Mouse (Mus musculus) kidney, embryonic 14.5 days (tissue): ENCODE measurements around the gene Ambra1. TPM values are rescaled to one million over a fixed set of nuclear protein-coding genes. Genes with fewer than 3 reads are reported as not detected.

Experiments
- ATAC-seq: fragments of 200-750 bp; cut with Nextera tagmentation; 2 replicates; pipeline ENCODE4 v1.8.0; 2017; ENCODE audit warnings: moderate number of reproducible peaks, mild to moderate bottlenecking, moderate TSS enrichment, moderate library complexity; ENCODE audit not compliant: low FRiP score, low TSS enrichment
- H3K27ac ChIP-seq: fragments of 300-500 bp; sonication (generic); 2 replicates; pipeline ENCODE4 v1.5.1; 2014; ENCODE audit warnings: low read depth, mild to moderate bottlenecking, low read length, moderate library complexity, mixed read lengths
- H3K27me3 ChIP-seq: fragments of 300-500 bp; sonication (generic); 2 replicates; pipeline ENCODE4 v1.6.1; 2014; ENCODE audit warnings: mild to moderate bottlenecking, low read length; ENCODE audit not compliant: control insufficient read depth, insufficient read depth
- H3K36me3 ChIP-seq: fragments of 300-500 bp; sonication (generic); 2 replicates; pipeline ENCODE4 v1.6.1; 2014; ENCODE audit warnings: low read length, mixed read lengths; ENCODE audit not compliant: control insufficient read depth, insufficient read depth
- H3K4me1 ChIP-seq: fragments of 300-500 bp; sonication (generic); 2 replicates; pipeline ENCODE4 v1.6.1; 2014; ENCODE audit warnings: low read length, mixed read lengths; ENCODE audit not compliant: control insufficient read depth, insufficient read depth
- H3K4me2 ChIP-seq: fragments of 300-500 bp; sonication (generic); replicated peaks from 2 replicates; pipeline ENCODE4 v1.6.1; 2014; ENCODE audit warnings: low read depth, mild to moderate bottlenecking, low read length
- H3K4me3 ChIP-seq: fragments of 300-500 bp; sonication (generic); 2 replicates; pipeline ENCODE4 v1.5.1; 2014; ENCODE audit warnings: mild to moderate bottlenecking, low read length
- H3K9ac ChIP-seq: fragments of 300-500 bp; sonication (generic); 2 replicates; pipeline ENCODE4 v1.6.1; 2014; ENCODE audit warnings: low read depth, mild to moderate bottlenecking, low read length, moderate library complexity
- H3K9me3 ChIP-seq: fragments of 300-500 bp; sonication (generic); 2 replicates; pipeline ENCODE4 v1.6.1; 2016; ENCODE audit warnings: low read length; ENCODE audit not compliant: control insufficient read depth
- WGBS: fragments of 180-500 bp; shearing (Covaris S2); extraction: QIAGEN DNeasy Blood & Tissue Kit; methylation state at CpG from one replicate; pipeline ENCODE4 v1.1.7; 2014; 5-methylcytosine and 5-hydroxymethylcytosine counted together
- polyA plus RNA-seq: library from polyadenylated mRNA; unstranded; fragments of >200 nt; fragmentation: Nextera tagmentation; extraction: Ambion mirVana; gene quantifications from 2 replicates; pipeline ENCODE4 v1.2.1, GENCODE M21; 2014

Ambra1 gene
- polyA plus RNA-seq = 13.3 and 20.3 TPM in 2 replicates

GRCm38 (mm10) chr2:91729971-91730821 lies at the start of gene Ambra1:
Ambra1 (plus strand) TSS chr2:91730134.
- Histone ChIP-seq H3K9me3 (no peaks in the 10 kb centered on the region), H3K4me1 (no peaks in the 10 kb centered on the region), H3K27ac (peak within 1 kb of the TSS; percentile 89), H3K27me3 (no peaks in the 10 kb centered on the region), H3K4me3 (peak within 1 kb of the TSS; percentile 98), H3K36me3 (no peaks in the 10 kb centered on the region), H3K9ac (peak within 1 kb of the TSS; percentile 94), H3K4me2 (peak within 1 kb of the TSS; percentile 62)
- peak; percentile 90 for ATAC-seq
- under 1% methylated on average over 65 of the region's 68 CpGs for WGBS

GRCm38 (mm10) chr2:91682850-91683249 lies 47.1 kb upstream of the Ambra1 start:
- Histone ChIP-seq H3K27ac (no peak overlapping the region), H3K4me2 (no peak overlapping the region), H3K36me3 (peaks cover 47% of the 10 kb centered on the region), H3K4me3 (no peak overlapping the region), H3K4me1 (no peaks in the 10 kb centered on the region), H3K9me3 (no peaks in the 10 kb centered on the region), H3K9ac (no peak overlapping the region), H3K27me3 (no peaks in the 10 kb centered on the region)
- no peak for ATAC-seq
- WGBS = 33% methylated on average over 4 of the region's 4 CpGs

- no peaks in the 10 kb centered on the region for H3K9me3 ChIP-seq
- peaks cover 51% of the 10 kb centered on the region for H3K36me3 ChIP-seq
- no peak overlapping the region for H3K4me2 ChIP-seq
- 80% methylated on average over 8 of the region's 8 CpGs for WGBS
- no peak overlapping the region for H3K4me3 ChIP-seq
- no peaks in the 10 kb centered on the region for H3K27me3 ChIP-seq
- no peak overlapping the region for H3K27ac ChIP-seq
- no peak overlapping the region for H3K9ac ChIP-seq
- H3K4me1 ChIP-seq = no peaks in the 10 kb centered on the region
- no peak for ATAC-seq
Observed at GRCm38 (mm10) chr2:91683919-91684318, 46.0 kb upstream of the Ambra1 start.

- peaks cover 34% of the 10 kb centered on the region for H3K36me3 ChIP-seq
- H3K9me3 ChIP-seq = no peaks in the 10 kb centered on the region
- WGBS = 89% methylated on average over 7 of the region's 7 CpGs
- no peak overlapping the region for H3K4me2 ChIP-seq
- no peak overlapping the region for H3K9ac ChIP-seq
- no peak overlapping the region for H3K27ac ChIP-seq
- no peaks in the 10 kb centered on the region for H3K27me3 ChIP-seq
- ATAC-seq = no peak
- no peaks in the 10 kb centered on the region for H3K4me1 ChIP-seq
- H3K4me3 ChIP-seq = no peak overlapping the region
Observed at GRCm38 (mm10) chr2:91689452-91689851, 40.5 kb upstream of the Ambra1 start.

GRCm38 (mm10) chr2:91695436-91696224 lies 34.3 kb upstream of the Ambra1 start:
- no peak for ATAC-seq
- WGBS = 87% methylated on average over 10 of the region's 10 CpGs
- H3K27ac ChIP-seq = no peak overlapping the region
- H3K9me3 ChIP-seq = no peaks in the 10 kb centered on the region
- no peak overlapping the region for H3K4me2 ChIP-seq
- no peaks in the 10 kb centered on the region for H3K27me3 ChIP-seq
- no peak overlapping the region for H3K9ac ChIP-seq
- H3K4me1 ChIP-seq = no peaks in the 10 kb centered on the region
- H3K36me3 ChIP-seq = peaks cover 16% of the 10 kb centered on the region
- H3K4me3 ChIP-seq = no peak overlapping the region

GRCm38 (mm10) chr2:91696225-91696590 lies 33.7 kb upstream of the Ambra1 start:
- no peaks in the 10 kb centered on the region for H3K9me3 ChIP-seq
- no peak overlapping the region for H3K27ac ChIP-seq
- no peak overlapping the region for H3K4me2 ChIP-seq
- H3K4me1 ChIP-seq = no peaks in the 10 kb centered on the region
- H3K4me3 ChIP-seq = no peak overlapping the region
- H3K36me3 ChIP-seq = peaks cover 13% of the 10 kb centered on the region; the same call in 1 of the 2 replicates
- H3K27me3 ChIP-seq = no peaks in the 10 kb centered on the region
- ATAC-seq = no peak
- WGBS = 90% methylated on average over 1 of the region's 1 CpGs
- no peak overlapping the region for H3K9ac ChIP-seq

GRCm38 (mm10) chr2:91699225-91699624 lies 30.7 kb upstream of the Ambra1 start:
- no peak for ATAC-seq
- Histone ChIP-seq H3K36me3 (peaks cover 8% of the 10 kb centered on the region; the same call in 1 of the 2 replicates), H3K27me3 (no peaks in the 10 kb centered on the region), H3K9ac (no peak overlapping the region), H3K4me1 (no peaks in the 10 kb centered on the region), H3K4me2 (no peak overlapping the region), H3K27ac (no peak overlapping the region), H3K4me3 (no peak overlapping the region), H3K9me3 (no peaks in the 10 kb centered on the region)
- 70% methylated on average over 1 of the region's 1 CpGs for WGBS

- H3K27ac ChIP-seq = no peak overlapping the region
- H3K27me3 ChIP-seq = no peaks in the 10 kb centered on the region
- no peak for ATAC-seq
- no peaks in the 10 kb centered on the region for H3K4me1 ChIP-seq
- H3K36me3 ChIP-seq = no peaks in the 10 kb centered on the region
- H3K9me3 ChIP-seq = no peaks in the 10 kb centered on the region
- H3K4me2 ChIP-seq = no peak overlapping the region
- H3K4me3 ChIP-seq = no peak overlapping the region
- H3K9ac ChIP-seq = no peak overlapping the region
- WGBS = 91% methylated on average over 2 of the region's 2 CpGs
Observed at GRCm38 (mm10) chr2:91701366-91701765, 28.6 kb upstream of the Ambra1 start.

- 86% methylated on average over 6 of the region's 6 CpGs for WGBS
Observed at GRCm38 (mm10) chr2:91705736-91706135, 24.2 kb upstream of the Ambra1 start.

More at GRCm38 (mm10) chr2:91705736-91706135, 24.2 kb upstream of the Ambra1 start:
- H3K9me3 ChIP-seq = no peaks in the 10 kb centered on the region
- no peak overlapping the region for H3K4me2 ChIP-seq
- no peaks in the 10 kb centered on the region for H3K36me3 ChIP-seq
- no peak overlapping the region for H3K4me3 ChIP-seq
- no peak overlapping the region for H3K27ac ChIP-seq
- H3K27me3 ChIP-seq = no peaks in the 10 kb centered on the region
- H3K4me1 ChIP-seq = peaks cover 7% of the 10 kb centered on the region; the same call in 1 of the 2 replicates
- no peak overlapping the region for H3K9ac ChIP-seq
- no peak for ATAC-seq
